Mouse (Mus musculus): ENCODE data around the gene Vmn1r64. TPM values are rescaled to one million over a fixed set of nuclear protein-coding genes. Genes with fewer than 3 reads are reported as not detected.
"Not testable (repeated sequence)": the region's sequence is repeated elsewhere in the genome, so short reads cannot be mapped to it uniquely, and the experiment has no call there.

Vmn1r64 gene
- not detected in 2 replicates for polyA plus RNA-seq (2015; fragmentation: Nextera tagmentation; extraction: Ambion mirVana)

GRCm38 (mm10) chr7:5884442-5884841, at the start of gene Vmn1r64:
Gene Vmn1r64 (minus strand): TSS chr7:5884542.
- ATAC-seq = no peak
- no peak within 1 kb of the TSS for H3K9ac ChIP-seq (replicated peaks; ENCODE audit: low read depth, low read length)
- H3K27me3 ChIP-seq (replicated peaks; ENCODE audit: control insufficient read depth, insufficient read depth, low read length) = no peaks in the 10 kb centered on the region
- no peak within 1 kb of the TSS for H3K27ac ChIP-seq (ENCODE audit: low read length)
- no peaks in the 10 kb centered on the region for H3K36me3 ChIP-seq (ENCODE audit: control insufficient read depth, insufficient read depth)
- no peaks in the 10 kb centered on the region for H3K4me1 ChIP-seq (replicated peaks; ENCODE audit: control insufficient read depth, insufficient read depth, low read length)
- H3K9me3 ChIP-seq (ENCODE audit: control insufficient read depth, low read length) = peaks cover 2% of the 10 kb centered on the region; the same call in 1 of the 2 replicates
- H3K4me3 ChIP-seq (replicated peaks; ENCODE audit: low read length) = no peak within 1 kb of the TSS
- no peak within 1 kb of the TSS for H3K4me2 ChIP-seq (ENCODE audit: low read length)

- H3K4me2 ChIP-seq (ENCODE audit: low read length) = no peak overlapping the region
- WGBS = 81% methylated on average over 4 of the region's 4 CpGs
- no peak overlapping the region for H3K27ac ChIP-seq (ENCODE audit: low read length)
- H3K9me3 ChIP-seq (ENCODE audit: control insufficient read depth, low read length) = peaks cover 13% of the 10 kb centered on the region
- H3K4me1 ChIP-seq (replicated peaks; ENCODE audit: control insufficient read depth, insufficient read depth, low read length) = no peaks in the 10 kb centered on the region
- no peak overlapping the region for H3K4me3 ChIP-seq (replicated peaks; ENCODE audit: low read length)
- no peaks in the 10 kb centered on the region for H3K36me3 ChIP-seq (ENCODE audit: control insufficient read depth, insufficient read depth)
- H3K27me3 ChIP-seq (replicated peaks; ENCODE audit: control insufficient read depth, insufficient read depth, low read length) = no peaks in the 10 kb centered on the region
- H3K9ac ChIP-seq (replicated peaks; ENCODE audit: low read depth, low read length) = no peak overlapping the region
- no peak for ATAC-seq
Observed at GRCm38 (mm10) chr7:5899238-5899637, 14.9 kb upstream of the Vmn1r64 start.

- not testable (repeated sequence) for H3K36me3 ChIP-seq (ENCODE audit: control insufficient read depth, insufficient read depth); ATAC-seq; H3K27ac ChIP-seq (ENCODE audit: low read length); H3K4me2 ChIP-seq (ENCODE audit: low read length); H3K9ac ChIP-seq (replicated peaks; ENCODE audit: low read depth, low read length); H3K4me1 ChIP-seq (replicated peaks; ENCODE audit: control insufficient read depth, insufficient read depth, low read length); H3K4me3 ChIP-seq (replicated peaks; ENCODE audit: low read length); H3K27me3 ChIP-seq (replicated peaks; ENCODE audit: control insufficient read depth, insufficient read depth, low read length)
- 78% methylated on average over 2 of the region's 2 CpGs for WGBS
- peaks cover 13% of the 10 kb centered on the region for H3K9me3 ChIP-seq (ENCODE audit: control insufficient read depth, low read length)
Observed at GRCm38 (mm10) chr7:5897245-5897644, 12.9 kb upstream of the Vmn1r64 start.

Other genes starting within 250 kb of the Vmn1r64 start
- gene Vmn1r62, start 210.9 kb downstream of the Vmn1r64 start, polyA plus RNA-seq (2015; fragmentation: Nextera tagmentation; extraction: Ambion mirVana) = not detected in 2 replicates
- not detected in 2 replicates for gene Vmn1r63, start 79.1 kb downstream of the Vmn1r64 start, polyA plus RNA-seq (2015; fragmentation: Nextera tagmentation; extraction: Ambion mirVana)
- not detected in 2 replicates for gene Vmn1r65, start 126.5 kb upstream of the Vmn1r64 start, polyA plus RNA-seq (2015; fragmentation: Nextera tagmentation; extraction: Ambion mirVana)
- gene Nlrp4c, start 160.6 kb upstream of the Vmn1r64 start, polyA plus RNA-seq (2015; fragmentation: Nextera tagmentation; extraction: Ambion mirVana) = not detected in 2 replicates